Mouse (Mus musculus) embryonic facial prominence, embryonic 14.5 days (tissue): ENCODE results near the gene Ttll13. TPM values are rescaled to one million over a fixed set of nuclear protein-coding genes. Genes with fewer than 3 reads are reported as not detected.

Source experiments
- ATAC-seq: fragments of 200-750 bp; cut with Nextera tagmentation; 2 replicates; pipeline ENCODE4 v1.8.0; 2017; ENCODE audit warnings: low read depth, moderate number of reproducible peaks, moderate TSS enrichment
- DNase-seq: peaks from one replicate; pipeline ENCODE4 v3.0.0-alpha.2; 2015; ENCODE audit warnings: low spot score
- H3K27ac ChIP-seq: fragments of 300-500 bp; sonication (generic); replicated peaks from 2 replicates; pipeline ENCODE4 v1.5.1; 2014; ENCODE audit warnings: low read depth, mild to moderate bottlenecking, low read length, moderate library complexity
- H3K27me3 ChIP-seq: fragments of 300-500 bp; sonication (generic); replicated peaks from 2 replicates; pipeline ENCODE4 v1.6.1; 2014; ENCODE audit warnings: low read length; ENCODE audit not compliant: control insufficient read depth, insufficient read depth
- H3K36me3 ChIP-seq: fragments of 300-500 bp; sonication (generic); 2 replicates; pipeline ENCODE4 v1.6.1; 2014; ENCODE audit warnings: low read length, mixed read lengths; ENCODE audit not compliant: control insufficient read depth, insufficient read depth
- H3K4me1 ChIP-seq: fragments of 300-500 bp; sonication (generic); 2 replicates; pipeline ENCODE4 v1.6.1; 2014; ENCODE audit warnings: antibody characterized with exemption, low read length; ENCODE audit not compliant: control insufficient read depth, insufficient read depth
- H3K4me2 ChIP-seq: fragments of 300-500 bp; sonication (generic); 2 replicates; pipeline ENCODE4 v1.6.1; 2014; ENCODE audit warnings: low read depth, mild to moderate bottlenecking, low read length, moderate library complexity, mixed read lengths
- H3K4me3 ChIP-seq: fragments of 300-500 bp; sonication (generic); 2 replicates; pipeline ENCODE4 v1.5.1; 2014; ENCODE audit warnings: low read depth, mild to moderate bottlenecking, low read length
- H3K9ac ChIP-seq: fragments of 300-500 bp; sonication (generic); 2 replicates; pipeline ENCODE4 v1.6.1; 2014; ENCODE audit warnings: low read depth, mild to moderate bottlenecking, low read length, moderate library complexity, mixed read lengths
- H3K9me3 ChIP-seq: fragments of 300-500 bp; sonication (generic); 2 replicates; pipeline ENCODE4 v1.6.1; 2016; ENCODE audit warnings: low read length; ENCODE audit not compliant: control insufficient read depth
- WGBS: fragments of 180-500 bp; shearing (Covaris S2); extraction: QIAGEN DNeasy Blood & Tissue Kit; methylation state at CpG from one replicate; pipeline ENCODE4 v1.1.7; 2014; 5-methylcytosine and 5-hydroxymethylcytosine counted together
- polyA plus RNA-seq: library from polyadenylated mRNA; unstranded; fragments of >200 nt; fragmentation: Nextera tagmentation; extraction: Ambion mirVana; gene quantifications from 2 replicates; pipeline ENCODE4 v1.2.1, GENCODE M21; 2014

The Ttll13 gene
- polyA plus RNA-seq: 0.35 and 0.79 TPM in 2 replicates

GRCm38 (mm10) chr7:80246148-80246721, at the start of gene Ttll13:
Gene Ttll13, plus strand, starts transcription at chr7:80246376.
- peak; percentile 98 for ATAC-seq
- 0% methylated on average over 46 of the region's 48 CpGs for WGBS
- Histone ChIP-seq H3K9ac (peak within 1 kb of the TSS; percentile 70), H3K36me3 (no peaks in the 10 kb centered on the region), H3K4me2 (peak within 1 kb of the TSS; percentile 58), H3K27ac (no peak within 1 kb of the TSS; the same call in 1 of the 2 replicates), H3K4me3 (peak within 1 kb of the TSS; percentile 57), H3K27me3 (no peaks in the 10 kb centered on the region), H3K4me1 (no peaks in the 10 kb centered on the region), H3K9me3 (no peaks in the 10 kb centered on the region)
- DNase-seq: peak; percentile 99

- H3K4me1 ChIP-seq: peaks cover 31% of the 10 kb centered on the region
- no peaks in the 10 kb centered on the region for H3K36me3 ChIP-seq
- H3K4me3 ChIP-seq: peak overlapping the region; percentile 79
- no peaks in the 10 kb centered on the region for H3K9me3 ChIP-seq
- H3K4me2 ChIP-seq: peak overlapping the region; percentile 59
- H3K27me3 ChIP-seq: no peaks in the 10 kb centered on the region
- DNase-seq: no peak
- peak overlapping the region; percentile 96 for H3K27ac ChIP-seq
- H3K9ac ChIP-seq: peak overlapping the region; percentile 88; the same call in 1 of the 2 replicates
- ATAC-seq: no peak
- 13% methylated on average over 4 of the region's 4 CpGs for WGBS
Measured at GRCm38 (mm10) chr7:80197371-80197770, 48.8 kb upstream of the Ttll13 start.

GRCm38 (mm10) chr7:80197941-80198778, 48.0 kb upstream of the Ttll13 start:
- Histone ChIP-seq H3K36me3 (no peaks in the 10 kb centered on the region), H3K4me1 (peaks cover 24% of the 10 kb centered on the region), H3K27ac (peak overlapping the region; percentile 96), H3K4me2 (peak overlapping the region; percentile 59), H3K9ac (peak overlapping the region; percentile 88), H3K4me3 (peak overlapping the region; percentile 79), H3K27me3 (no peaks in the 10 kb centered on the region), H3K9me3 (no peaks in the 10 kb centered on the region)
- DNase-seq (peak; percentile 96), ATAC-seq (peak; percentile 94)
- under 1% methylated on average over 37 of the region's 74 CpGs for WGBS

GRCm38 (mm10) chr7:80198863-80199262, 47.3 kb upstream of the Ttll13 start:
- DNase-seq: no peak
- peak overlapping the region; percentile 96 for H3K27ac ChIP-seq
- peak overlapping the region; percentile 59 for H3K4me2 ChIP-seq
- no peaks in the 10 kb centered on the region for H3K27me3 ChIP-seq
- peak overlapping the region; percentile 79 for H3K4me3 ChIP-seq
- H3K36me3 ChIP-seq: no peaks in the 10 kb centered on the region
- no peaks in the 10 kb centered on the region for H3K9me3 ChIP-seq
- no peak for ATAC-seq
- H3K4me1 ChIP-seq: peaks cover 24% of the 10 kb centered on the region
- H3K9ac ChIP-seq: peak overlapping the region; percentile 88
- WGBS: under 1% methylated on average over 11 of the region's 11 CpGs

GRCm38 (mm10) chr7:80199286-80199685, 46.9 kb upstream of the Ttll13 start:
- peak overlapping the region; percentile 88 for H3K9ac ChIP-seq
- H3K27ac ChIP-seq: peak overlapping the region; percentile 96
- 25% methylated on average over 6 of the region's 6 CpGs for WGBS
- DNase-seq (no peak), ATAC-seq (no peak)
- H3K9me3 ChIP-seq: no peaks in the 10 kb centered on the region
- no peaks in the 10 kb centered on the region for H3K27me3 ChIP-seq
- peak overlapping the region; percentile 79 for H3K4me3 ChIP-seq
- H3K4me2 ChIP-seq: peak overlapping the region; percentile 59
- no peaks in the 10 kb centered on the region for H3K36me3 ChIP-seq
- H3K4me1 ChIP-seq: peaks cover 25% of the 10 kb centered on the region

GRCm38 (mm10) chr7:80199851-80200587, 46.2 kb upstream of the Ttll13 start:
- DNase-seq (no peak), ATAC-seq (no peak)
- H3K4me2 ChIP-seq: peak overlapping the region; percentile 59
- H3K9ac ChIP-seq: peak overlapping the region; percentile 88
- no peaks in the 10 kb centered on the region for H3K27me3 ChIP-seq
- 68% methylated on average over 11 of the region's 11 CpGs for WGBS
- no peaks in the 10 kb centered on the region for H3K9me3 ChIP-seq
- H3K4me1 ChIP-seq: peaks cover 24% of the 10 kb centered on the region
- peak overlapping the region; percentile 79 for H3K4me3 ChIP-seq
- 0 out of 2 replicates have a peak overlapping the region, but pooled peaks have one; percentile 96 for H3K27ac ChIP-seq
- no peaks in the 10 kb centered on the region for H3K36me3 ChIP-seq

GRCm38 (mm10) chr7:80200588-80200945, 45.6 kb upstream of the Ttll13 start:
- H3K4me2 ChIP-seq: peak overlapping the region; percentile 59; the same call in 1 of the 2 replicates
- H3K9me3 ChIP-seq: no peaks in the 10 kb centered on the region
- DNase-seq (no peak), ATAC-seq (no peak)
- H3K36me3 ChIP-seq: no peaks in the 10 kb centered on the region
- 0 out of 2 replicates have a peak overlapping the region, but pooled peaks have one; percentile 88 for H3K9ac ChIP-seq
- H3K27ac ChIP-seq: no peak overlapping the region
- H3K27me3 ChIP-seq: no peaks in the 10 kb centered on the region
- 84% methylated on average over 6 of the region's 6 CpGs for WGBS
- H3K4me1 ChIP-seq: peaks cover 24% of the 10 kb centered on the region
- H3K4me3 ChIP-seq: no peak overlapping the region

- 84% methylated on average over 5 of the region's 5 CpGs for WGBS
- H3K27ac ChIP-seq: no peak overlapping the region
- H3K27me3 ChIP-seq: no peaks in the 10 kb centered on the region
- DNase-seq (no peak), ATAC-seq (no peak)
- H3K9ac ChIP-seq: 0 out of 2 replicates have a peak overlapping the region, but pooled peaks have one; percentile 25
- H3K4me1 ChIP-seq: peaks cover 24% of the 10 kb centered on the region
- H3K4me2 ChIP-seq: no peak overlapping the region
- H3K36me3 ChIP-seq: no peaks in the 10 kb centered on the region
- H3K9me3 ChIP-seq: no peaks in the 10 kb centered on the region
- no peak overlapping the region for H3K4me3 ChIP-seq
Measured at GRCm38 (mm10) chr7:80200963-80201539, 45.1 kb upstream of the Ttll13 start.
